Comparison of ENCODE assay signal across 1 mouse cellular context in the genomic region with DNA sequence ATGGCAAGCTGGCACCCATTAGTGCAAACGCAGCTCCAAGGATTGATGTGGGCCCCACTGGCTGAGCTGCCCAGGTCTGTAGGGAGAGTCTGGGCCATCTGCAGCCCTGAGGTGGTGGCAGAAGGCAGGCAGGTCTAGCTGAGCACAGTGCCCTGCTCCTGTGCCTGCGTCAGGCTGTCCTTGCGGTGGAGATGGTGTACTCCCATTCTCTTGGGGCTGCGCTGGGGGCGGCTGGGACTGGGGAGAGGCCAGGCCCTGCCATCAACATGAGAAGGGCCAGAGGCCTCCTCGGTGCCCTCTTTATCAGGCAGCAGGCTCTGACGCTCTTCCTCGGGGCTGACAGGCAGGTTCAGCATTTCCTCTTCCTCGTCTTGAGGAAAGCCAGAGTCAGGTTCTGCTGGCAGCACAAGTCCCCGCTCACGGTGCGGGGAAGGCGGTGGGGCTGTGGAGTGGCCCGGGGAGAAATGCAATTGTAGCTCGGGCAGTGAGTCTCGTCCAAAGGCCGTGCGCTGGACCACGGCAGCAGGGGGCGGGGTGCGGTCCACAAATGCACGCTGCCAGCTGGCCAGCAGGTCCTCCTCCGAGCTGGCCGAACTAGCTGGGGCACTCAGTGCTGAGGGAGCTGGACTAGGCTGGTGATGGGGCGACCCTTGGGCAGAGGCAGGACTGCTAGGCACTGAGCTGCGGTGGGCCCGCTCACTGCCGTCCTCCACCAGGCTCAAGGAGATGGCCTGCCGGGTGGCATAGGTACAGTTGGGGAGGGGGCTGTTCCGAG.
TF ChIP-seq lines count a peak whose summit lies in the region.

No protein-coding gene starts in this region.

TF ChIP-seq in myocyte, 11 proteins besides CTCF, POLR2A, EP300 and RAD21:
- TF ChIP-seq MYOD1 (IDR thresholded peaks at IDR 0.05; ENCODE audit: control insufficient read depth in 1 of 3, insufficient read length in 2 of 3, low read depth in 2 of 3), result no peak
- peak; percentile 52 for TF ChIP-seq POLR2AphosphoS2 (IDR thresholded peaks at IDR 0.05; ENCODE audit: insufficient read length, low read depth)
- TF ChIP-seq MAX (IDR thresholded peaks at IDR 0.05; ENCODE audit: low read depth), result no peak
